Mouse (Mus musculus) midbrain, embryonic 13.5 days (tissue): ENCODE measurements around the gene Steap1. TPM values are rescaled to one million over a fixed set of nuclear protein-coding genes. Genes with fewer than 3 reads are reported as not detected.

Source experiments
- ATAC-seq: fragments of 200-750 bp; cut with Nextera tagmentation; 2 replicates; pipeline ENCODE4 v1.8.0; 2017; ENCODE audit warnings: mild to moderate bottlenecking, moderate TSS enrichment, moderate library complexity
- H3K27ac ChIP-seq: fragments of 300-500 bp; sonication (generic); 2 replicates; pipeline ENCODE4 v1.5.1; 2015; ENCODE audit warnings: inconsistent platforms, mild to moderate bottlenecking, moderate library complexity
- H3K27me3 ChIP-seq: fragments of 300-500 bp; sonication (generic); 2 replicates; pipeline ENCODE4 v1.6.1; 2015; ENCODE audit warnings: mild to moderate bottlenecking, inconsistent platforms
- H3K36me3 ChIP-seq: fragments of 300-500 bp; sonication (generic); 2 replicates; pipeline ENCODE4 v1.6.1; 2015; ENCODE audit warnings: mild to moderate bottlenecking, inconsistent platforms
- H3K4me1 ChIP-seq: fragments of 300-500 bp; sonication (generic); replicated peaks from 2 replicates; pipeline ENCODE4 v1.6.1; 2015; ENCODE audit warnings: inconsistent platforms
- H3K4me2 ChIP-seq: fragments of 300-500 bp; sonication (generic); replicated peaks from 2 replicates; pipeline ENCODE4 v1.6.1; 2015; ENCODE audit warnings: moderate library complexity, mild to moderate bottlenecking, inconsistent platforms
- H3K4me3 ChIP-seq: fragments of 300-500 bp; sonication (generic); replicated peaks from 2 replicates; pipeline ENCODE4 v1.5.1; 2015; ENCODE audit warnings: mild to moderate bottlenecking, inconsistent platforms
- H3K9ac ChIP-seq: fragments of 300-500 bp; sonication (generic); replicated peaks from 2 replicates; pipeline ENCODE4 v1.6.1; 2015; ENCODE audit warnings: mild to moderate bottlenecking, inconsistent platforms
- H3K9me3 ChIP-seq: fragments of 300-500 bp; sonication (generic); 2 replicates; pipeline ENCODE4 v1.6.1; 2016; ENCODE audit warnings: mild to moderate bottlenecking, inconsistent platforms
- WGBS: fragments of 180-500 bp; shearing (Covaris S2); methylation state at CpG from one replicate; pipeline ENCODE4 v1.1.7; 2015; 5-methylcytosine and 5-hydroxymethylcytosine counted together
- polyA plus RNA-seq: library from polyadenylated mRNA; unstranded; fragments of >200 nt; fragmentation: Nextera tagmentation; extraction: Ambion mirVana; gene quantifications from 2 replicates; pipeline ENCODE4 v1.2.1, GENCODE M21; 2015

Steap1 gene
- polyA plus RNA-seq, 1 experiment from 2014 or later: 1.1 TPM

DNA sequence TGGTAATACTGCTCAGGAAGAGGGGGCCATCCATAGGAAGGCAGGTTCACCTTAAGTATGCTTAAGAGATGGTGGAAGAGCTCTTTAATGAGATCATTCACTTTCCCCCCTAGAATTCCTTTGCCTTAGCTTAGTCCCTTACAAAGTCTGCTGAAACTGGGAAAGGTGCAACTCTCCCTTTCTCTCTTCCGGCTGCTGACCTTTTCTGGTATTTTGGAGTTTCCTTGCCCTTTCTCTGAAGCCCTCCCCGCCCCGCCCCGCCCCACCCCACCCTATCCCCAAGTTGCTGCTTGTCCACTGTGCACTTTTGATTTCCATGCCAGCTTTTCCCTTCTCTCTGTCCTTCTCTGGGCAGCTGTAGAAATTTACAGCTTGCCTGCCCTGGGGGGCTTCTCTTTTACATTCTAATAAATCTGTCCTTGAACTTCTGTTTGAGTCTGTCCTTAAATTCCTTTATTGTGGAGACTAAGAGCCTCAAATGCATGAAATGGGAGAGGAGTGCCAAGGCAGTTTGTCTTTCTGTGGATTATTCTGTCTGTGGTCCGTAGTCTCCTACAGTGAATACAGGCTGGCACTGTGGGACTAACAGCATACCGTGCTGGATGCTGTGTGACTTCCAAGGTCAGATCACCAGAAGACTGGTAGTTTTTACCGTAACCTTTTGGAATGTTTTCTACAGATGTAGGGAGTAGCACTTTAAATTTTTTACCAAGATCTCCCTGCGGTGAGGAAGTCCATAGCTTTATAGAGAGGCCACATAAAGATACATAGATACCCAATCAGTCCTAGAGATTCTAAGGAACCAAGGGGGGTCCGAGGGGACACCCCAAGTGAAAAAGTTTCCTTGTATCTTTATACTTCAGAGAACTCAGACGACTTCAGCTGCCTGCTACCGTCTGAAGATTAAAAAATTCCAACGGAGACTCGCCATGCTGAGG lies 41.5 kb downstream of the Steap1 start:
- Histone ChIP-seq H3K27me3 (no peaks in the 10 kb centered on the region), H3K27ac (no peak overlapping the region), H3K36me3 (no peaks in the 10 kb centered on the region), H3K9me3 (no peaks in the 10 kb centered on the region), H3K4me1 (no peaks in the 10 kb centered on the region), H3K4me3 (no peak overlapping the region), H3K4me2 (no peak overlapping the region), H3K9ac (no peak overlapping the region)
- ATAC-seq: no peak
- 60% methylated on average over 13 of the region's 13 CpGs for WGBS

DNA sequence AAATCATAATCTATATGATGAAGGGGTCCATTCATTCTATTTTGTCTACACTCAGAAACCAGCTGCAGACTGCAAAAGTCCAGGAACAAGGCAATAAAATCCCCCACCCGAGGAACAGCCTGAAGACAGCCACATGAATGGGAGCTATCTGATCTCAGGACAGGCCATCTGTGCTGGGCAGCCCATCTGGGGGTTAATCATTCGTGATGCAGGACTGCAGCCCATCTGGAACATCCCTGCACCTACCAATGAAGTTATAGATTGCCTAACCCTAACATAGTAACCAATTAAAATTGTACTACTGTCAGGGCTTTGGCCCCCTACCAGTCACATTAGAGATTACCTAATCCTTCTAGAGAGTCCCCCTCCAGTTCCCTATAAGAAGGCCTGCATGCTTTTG lies 44.1 kb downstream of the Steap1 start:
- Histone ChIP-seq H3K4me2 (no peak overlapping the region), H3K4me1 (no peaks in the 10 kb centered on the region), H3K27me3 (no peaks in the 10 kb centered on the region), H3K4me3 (no peak overlapping the region), H3K27ac (no peak overlapping the region), H3K9ac (no peak overlapping the region), H3K9me3 (no peaks in the 10 kb centered on the region), H3K36me3 (no peaks in the 10 kb centered on the region)
- 47% methylated on average over 2 of the region's 2 CpGs for WGBS
- no peak for ATAC-seq

DNA sequence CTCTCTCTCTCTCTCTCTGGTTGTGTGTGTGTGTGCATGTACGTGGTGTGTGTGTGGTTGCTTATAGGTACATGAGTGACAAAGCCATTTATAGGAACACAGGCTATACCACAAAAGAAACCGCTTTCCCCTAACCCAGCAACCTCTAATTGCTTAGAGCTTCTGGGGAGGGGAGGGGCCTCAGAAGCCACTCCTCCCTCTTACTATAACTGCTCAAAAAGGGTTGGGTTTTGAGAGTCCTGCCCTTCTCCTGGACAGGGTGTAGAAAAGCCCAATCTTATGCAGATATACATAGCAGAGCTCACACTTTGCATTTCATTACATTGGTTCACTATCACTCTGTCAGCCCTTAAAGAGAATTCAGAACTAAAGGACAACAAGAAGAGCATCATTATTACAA lies 48.7 kb downstream of the Steap1 start:
- ATAC-seq: no peak
- no peak overlapping the region for H3K27ac ChIP-seq

DNA sequence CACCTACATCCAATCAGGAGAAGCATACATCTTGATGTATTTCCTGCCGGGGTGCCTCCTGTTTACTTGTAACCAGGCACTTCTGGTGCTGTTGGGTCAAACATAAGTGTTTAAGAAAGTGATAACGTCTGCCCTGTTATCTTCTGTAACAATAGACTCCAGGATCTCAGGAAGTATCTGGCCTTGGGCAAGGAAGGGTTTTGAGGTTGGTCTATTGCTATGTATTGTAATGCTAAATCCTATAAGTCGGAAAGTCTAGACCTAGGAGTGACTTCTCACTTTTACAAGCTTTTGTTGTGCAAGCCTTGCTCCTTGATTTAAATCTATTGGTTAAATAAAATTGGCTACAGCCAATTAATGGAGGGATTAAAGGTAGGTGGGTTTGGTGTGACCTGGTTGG lies 50.3 kb downstream of the Steap1 start:
- Histone ChIP-seq H3K36me3 (no peaks in the 10 kb centered on the region), H3K4me2 (no peak overlapping the region), H3K4me3 (no peak overlapping the region), H3K4me1 (0 out of 2 replicates have a peak, but pooled peaks cover 2% of the 10 kb centered on the region), H3K9ac (no peak overlapping the region), H3K27ac (no peak overlapping the region), H3K27me3 (no peaks in the 10 kb centered on the region), H3K9me3 (no peaks in the 10 kb centered on the region)
- 73% methylated on average over 3 of the region's 3 CpGs for WGBS
- ATAC-seq: no peak

More for the DNA sequence above, 48.7 kb downstream of the Steap1 start:
- H3K27me3 ChIP-seq: no peaks in the 10 kb centered on the region
- WGBS: 79% methylated on average over 2 of the region's 2 CpGs
- H3K4me2 ChIP-seq: no peak overlapping the region
- no peak overlapping the region for H3K4me3 ChIP-seq
- no peaks in the 10 kb centered on the region for H3K9me3 ChIP-seq
- no peaks in the 10 kb centered on the region for H3K36me3 ChIP-seq
- H3K4me1 ChIP-seq: no peaks in the 10 kb centered on the region
- no peak overlapping the region for H3K9ac ChIP-seq

DNA sequence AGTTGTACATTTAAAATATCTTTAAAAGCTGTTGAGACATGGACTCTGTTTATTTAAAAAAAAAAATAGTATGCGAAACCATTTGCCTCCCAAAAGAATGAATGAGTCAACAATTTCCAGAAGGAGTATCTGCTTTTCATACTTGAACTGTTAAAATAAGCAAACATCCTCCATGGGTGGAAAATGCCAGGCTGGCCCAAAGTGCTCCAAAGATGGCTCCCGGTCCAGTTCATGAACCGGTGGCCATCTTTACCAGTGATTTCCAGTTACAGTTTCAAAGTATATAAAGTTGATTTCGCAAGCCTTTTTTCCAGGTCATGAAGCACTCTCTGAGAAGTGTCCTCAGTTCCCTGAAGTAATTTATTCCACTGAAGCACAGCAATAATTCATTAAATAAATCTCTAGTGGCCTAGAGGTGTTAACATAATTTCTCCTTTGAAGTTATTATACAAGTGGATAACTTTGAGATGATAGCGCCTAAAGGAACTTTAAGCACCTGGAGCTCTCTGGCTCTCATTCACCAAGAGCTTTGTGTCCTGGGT lies 53.7 kb downstream of the Steap1 start:
- Histone ChIP-seq H3K27me3 (0 out of 2 replicates have a peak, but pooled peaks cover 7% of the 10 kb centered on the region), H3K36me3 (no peaks in the 10 kb centered on the region), H3K4me3 (no peak overlapping the region), H3K27ac (no peak overlapping the region), H3K9me3 (no peaks in the 10 kb centered on the region), H3K4me1 (peaks cover 12% of the 10 kb centered on the region), H3K4me2 (no peak overlapping the region), H3K9ac (no peak overlapping the region)
- 86% methylated on average over 5 of the region's 5 CpGs for WGBS
- ATAC-seq: no peak

DNA sequence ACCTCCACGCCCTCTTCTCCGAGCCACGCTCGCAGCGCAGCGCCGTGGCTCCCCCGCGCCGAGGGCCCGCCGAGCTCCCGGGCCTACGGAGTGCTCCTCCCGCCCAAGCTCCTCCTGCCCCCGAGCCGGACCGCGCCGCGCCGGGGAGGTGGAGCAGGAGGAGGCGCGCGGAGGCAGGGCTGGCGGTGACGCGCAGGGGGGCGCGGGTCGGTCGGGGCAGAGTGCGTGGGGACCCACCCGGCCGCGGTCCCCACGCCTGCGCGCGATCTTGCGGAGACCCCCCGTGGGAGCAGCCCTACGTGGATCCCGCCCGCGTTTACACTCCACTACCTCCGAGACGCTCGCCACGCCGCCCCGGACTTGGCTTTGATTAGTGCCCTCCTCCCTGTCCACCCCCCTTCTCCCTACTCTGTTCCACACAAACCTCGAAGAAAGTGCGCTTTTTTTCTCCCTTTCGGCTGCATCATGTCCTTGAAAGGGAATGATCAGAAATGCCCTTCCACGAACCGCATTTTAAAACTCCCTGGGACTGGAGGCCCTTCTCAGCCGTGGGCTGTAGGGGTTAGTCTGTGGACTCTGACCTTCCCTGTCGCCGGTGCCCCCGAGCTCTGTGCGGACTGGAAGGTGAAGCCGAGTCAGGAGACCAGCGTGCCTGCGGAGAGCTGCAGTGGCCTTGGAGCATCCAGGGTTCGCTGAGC lies 55.0 kb downstream of the Steap1 start, which contains the start of gene Steap2:
Gene Steap2, minus strand, starts transcription at position 623 of the 698 bp plus-strand sequence.
- Histone ChIP-seq H3K9ac (peak within 1 kb of the TSS; percentile 84), H3K4me3 (peak within 1 kb of the TSS; percentile 69), H3K27ac (no peak within 1 kb of the TSS), H3K4me2 (peak within 1 kb of the TSS; percentile 81), H3K27me3 (0 out of 2 replicates have a peak, but pooled peaks cover 7% of the 10 kb centered on the region), H3K4me1 (peaks cover 12% of the 10 kb centered on the region), H3K9me3 (no peaks in the 10 kb centered on the region), H3K36me3 (no peaks in the 10 kb centered on the region)
- WGBS: under 1% methylated on average over 66 of the region's 66 CpGs
- peak; percentile 93 for ATAC-seq

DNA sequence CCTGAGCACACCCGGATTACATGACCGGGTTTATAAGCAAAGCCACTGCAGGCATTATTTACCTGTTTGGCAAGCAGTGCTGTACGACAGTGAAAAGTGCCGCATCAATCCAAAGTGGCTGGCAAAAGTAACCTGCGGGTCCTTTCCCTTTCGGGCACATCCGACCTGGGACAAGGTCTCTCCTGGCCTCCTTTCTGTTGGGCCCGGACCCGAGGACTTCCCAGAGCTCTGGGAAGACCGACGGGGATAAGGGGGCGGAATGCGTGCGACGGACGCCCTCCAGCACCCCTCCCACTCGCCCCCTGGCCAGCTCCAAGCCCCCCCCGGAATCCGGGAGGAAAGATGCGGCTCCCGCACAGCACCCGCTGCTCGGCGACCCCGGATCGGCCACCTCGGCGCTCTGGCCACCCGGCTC lies 55.6 kb downstream of the Steap1 start:
- no peak overlapping the region for H3K27ac ChIP-seq
- H3K9ac ChIP-seq: peak overlapping the region; percentile 84
- peak overlapping the region; percentile 69 for H3K4me3 ChIP-seq
- H3K36me3 ChIP-seq: no peaks in the 10 kb centered on the region
- peaks cover 12% of the 10 kb centered on the region for H3K4me1 ChIP-seq
- H3K27me3 ChIP-seq: 0 out of 2 replicates have a peak, but pooled peaks cover 7% of the 10 kb centered on the region
- no peaks in the 10 kb centered on the region for H3K9me3 ChIP-seq
- peak overlapping the region; percentile 81 for H3K4me2 ChIP-seq
- WGBS: under 1% methylated on average over 29 of the region's 29 CpGs
- peak; percentile 81 for ATAC-seq

DNA sequence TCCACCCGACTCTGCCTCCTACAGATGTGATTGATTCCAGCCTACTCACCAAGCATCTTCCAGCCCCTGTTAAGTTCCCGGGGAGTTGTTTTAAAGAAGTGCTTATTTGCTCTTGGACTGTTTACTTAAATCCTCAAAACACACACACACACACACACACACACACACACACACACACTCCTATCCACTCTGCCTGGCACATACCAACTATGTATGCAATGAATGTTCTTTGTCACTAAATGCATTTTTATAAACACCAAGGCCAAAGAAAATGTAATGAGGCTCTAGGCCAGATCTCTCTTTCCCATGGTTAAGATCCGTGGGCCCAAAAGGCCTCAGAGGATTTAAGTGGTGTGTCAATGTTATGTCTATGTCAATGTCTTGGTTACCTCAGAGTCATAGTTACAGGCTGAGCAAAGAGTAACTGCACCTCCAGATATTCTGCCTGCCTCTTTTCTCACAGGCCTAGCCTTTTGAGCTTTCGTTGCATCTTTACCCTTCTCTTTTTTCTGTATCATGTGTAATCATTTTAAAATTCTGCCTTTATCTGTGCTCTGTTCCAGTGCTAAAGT lies 56.9 kb downstream of the Steap1 start:
- Histone ChIP-seq H3K9me3 (no peaks in the 10 kb centered on the region), H3K4me1 (peaks cover 12% of the 10 kb centered on the region), H3K4me2 (no peak overlapping the region), H3K9ac (no peak overlapping the region), H3K36me3 (no peaks in the 10 kb centered on the region), H3K4me3 (no peak overlapping the region), H3K27me3 (0 out of 2 replicates have a peak, but pooled peaks cover 7% of the 10 kb centered on the region), H3K27ac (no peak overlapping the region)
- ATAC-seq: no peak
- 70% methylated on average over 4 of the region's 4 CpGs for WGBS

DNA sequence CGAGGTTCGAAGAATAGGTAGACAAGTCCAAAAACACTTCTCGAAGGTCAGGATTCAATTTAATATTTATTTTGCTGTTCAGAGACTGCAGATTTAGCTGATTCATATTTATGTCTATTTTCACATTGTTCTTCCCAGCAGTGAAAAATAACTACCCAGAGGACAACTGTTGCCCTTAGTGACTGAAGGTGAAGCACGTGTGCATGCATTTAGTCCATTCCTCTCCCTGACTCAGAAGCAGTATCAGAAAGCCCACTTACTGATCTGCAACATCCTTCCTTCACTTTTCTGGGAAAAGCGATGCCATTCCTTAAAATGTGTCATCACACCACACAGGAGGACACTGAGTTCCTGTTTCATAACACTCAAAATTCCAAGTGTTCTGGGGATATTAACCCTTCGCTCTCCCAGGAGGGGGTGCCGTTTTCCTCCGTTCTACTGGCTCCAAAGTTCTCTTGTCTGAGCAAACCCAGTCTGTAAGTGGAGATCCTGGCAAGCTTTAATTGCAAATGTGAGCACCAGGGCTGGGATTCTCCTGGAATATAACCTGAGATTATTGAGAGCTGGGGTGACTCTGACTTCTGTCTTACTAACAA lies 60.1 kb downstream of the Steap1 start:
- Histone ChIP-seq H3K4me3 (no peak overlapping the region), H3K36me3 (no peaks in the 10 kb centered on the region), H3K9ac (no peak overlapping the region), H3K4me1 (peaks cover 10% of the 10 kb centered on the region), H3K9me3 (no peaks in the 10 kb centered on the region), H3K27ac (no peak overlapping the region), H3K27me3 (0 out of 2 replicates have a peak, but pooled peaks cover 7% of the 10 kb centered on the region), H3K4me2 (no peak overlapping the region)
- no peak for ATAC-seq
- 84% methylated on average over 8 of the region's 8 CpGs for WGBS

DNA sequence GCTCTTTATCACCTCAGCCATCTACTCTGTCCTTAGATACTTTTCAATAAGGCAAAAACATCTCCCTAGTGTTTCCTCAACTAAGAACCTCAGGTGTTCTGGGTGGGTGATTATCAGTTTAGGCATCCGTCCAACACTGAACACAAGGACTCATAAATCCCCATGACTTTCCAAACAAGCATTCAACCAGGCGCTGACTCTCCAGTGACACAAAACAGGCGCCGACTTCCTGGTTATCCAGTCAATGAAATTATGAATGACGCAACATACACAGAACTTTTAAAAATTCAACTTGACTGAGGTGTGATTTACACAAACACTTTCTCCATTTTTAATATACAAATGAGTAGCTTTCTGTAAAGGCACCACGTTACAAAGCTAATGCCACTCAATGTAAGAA lies 60.9 kb downstream of the Steap1 start:
- 88% methylated on average over 6 of the region's 6 CpGs for WGBS
- no peaks in the 10 kb centered on the region for H3K36me3 ChIP-seq
- H3K27me3 ChIP-seq: 0 out of 2 replicates have a peak, but pooled peaks cover 7% of the 10 kb centered on the region
- H3K9ac ChIP-seq: no peak overlapping the region
- ATAC-seq: no peak
- H3K27ac ChIP-seq: no peak overlapping the region
- H3K4me1 ChIP-seq: peaks cover 6% of the 10 kb centered on the region
- H3K4me2 ChIP-seq: no peak overlapping the region
- H3K9me3 ChIP-seq: no peaks in the 10 kb centered on the region
- H3K4me3 ChIP-seq: no peak overlapping the region

DNA sequence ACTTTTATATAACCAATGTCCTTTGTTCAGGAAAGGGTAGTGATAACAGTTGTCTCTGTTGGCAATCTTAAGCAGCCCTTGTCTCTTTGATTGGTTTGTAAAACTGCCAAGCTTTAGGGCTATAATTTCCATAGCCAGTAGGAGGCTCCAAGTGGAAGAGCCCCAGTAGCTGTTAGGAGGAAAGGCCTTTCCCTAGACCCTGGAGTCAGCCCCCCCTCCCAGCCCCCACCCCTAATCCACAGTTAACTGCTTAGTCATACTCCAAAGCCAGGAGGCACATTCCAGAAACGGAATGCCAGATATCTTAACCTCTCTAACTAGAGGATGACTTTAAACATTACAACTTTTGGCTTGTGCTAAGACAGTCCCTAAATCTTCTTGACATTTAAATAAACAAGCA lies 62.2 kb downstream of the Steap1 start:
- 16% methylated on average over 1 of the region's 1 CpGs for WGBS

More for the DNA sequence above, 62.2 kb downstream of the Steap1 start:
- H3K36me3 ChIP-seq: no peaks in the 10 kb centered on the region
- H3K4me1 ChIP-seq: no peaks in the 10 kb centered on the region
- no peak for ATAC-seq
- H3K4me3 ChIP-seq: no peak overlapping the region
- H3K4me2 ChIP-seq: no peak overlapping the region
- H3K9me3 ChIP-seq: no peaks in the 10 kb centered on the region
- H3K9ac ChIP-seq: no peak overlapping the region
- H3K27ac ChIP-seq: no peak overlapping the region
- 0 out of 2 replicates have a peak, but pooled peaks cover 6% of the 10 kb centered on the region for H3K27me3 ChIP-seq
